Mouse (Mus musculus): ENCODE results near the gene Nbeal1.

GRCm38 (mm10) chr1:60376556-60376955 lies 196.2 kb downstream of the Nbeal1 start:
- TF ChIP-seq CTCF (IDR thresholded peaks at IDR 0.05; ENCODE audit: control insufficient read depth, insufficient read depth, insufficient replicate concordance, low read depth, low read length) (no peak), POLR2A (IDR thresholded peaks at IDR 0.05; ENCODE audit: control insufficient read depth, low read depth, low read length) (no peak)

All from testis, adult 2 months (tissue).